Mouse (Mus musculus) limb, embryonic 10.5 days (tissue): ENCODE measurements around the gene Sptlc3. TPM values are rescaled to one million over a fixed set of nuclear protein-coding genes. Genes with fewer than 3 reads are reported as not detected.

Source experiments
- DNase-seq: peaks from one replicate; pipeline ENCODE4 v3.0.0-alpha.2; 2017; ENCODE audit warnings: low spot score
- H3K27ac ChIP-seq: fragments of 300-500 bp; sonication (generic); 2 replicates; pipeline ENCODE4 v1.5.1; 2016; ENCODE audit warnings: mild to moderate bottlenecking
- H3K27me3 ChIP-seq: fragments of 300-500 bp; sonication (generic); 2 replicates; pipeline ENCODE4 v1.6.1; 2016; ENCODE audit warnings: low read depth, mild to moderate bottlenecking; ENCODE audit not compliant: poor library complexity, severe bottlenecking
- H3K36me3 ChIP-seq: fragments of 300-500 bp; sonication (generic); 2 replicates; pipeline ENCODE4 v1.6.1; 2016; ENCODE audit warnings: mild to moderate bottlenecking, moderate library complexity
- H3K4me1 ChIP-seq: fragments of 300-500 bp; sonication (generic); 2 replicates; pipeline ENCODE4 v1.6.1; 2016
- H3K4me3 ChIP-seq: fragments of 300-500 bp; sonication (generic); 2 replicates; pipeline ENCODE4 v1.5.1; 2016; ENCODE audit warnings: mild to moderate bottlenecking, moderate library complexity
- H3K9me3 ChIP-seq: fragments of 300-500 bp; sonication (generic); replicated peaks from 2 replicates; pipeline ENCODE4 v1.6.1; 2016; ENCODE audit warnings: mild to moderate bottlenecking
- WGBS: fragments of 180-500 bp; shearing (Covaris S2); methylation state at CpG from one replicate; pipeline ENCODE4 v1.1.7; 2016; 5-methylcytosine and 5-hydroxymethylcytosine counted together
- polyA plus RNA-seq: library from polyadenylated mRNA; unstranded; fragments of >200 nt; fragmentation: Nextera tagmentation; extraction: Ambion mirVana; gene quantifications from 2 replicates; pipeline ENCODE4 v1.2.1, GENCODE M21; 2016

Gene Sptlc3
- polyA plus RNA-seq, 1 experiment from 2014 or later: 0.56 TPM

- Histone ChIP-seq H3K9me3 (no peaks in the 10 kb centered on the region), H3K4me3 (no peak overlapping the region), H3K4me1 (peaks cover 48% of the 10 kb centered on the region), H3K27me3 (no peaks in the 10 kb centered on the region), H3K36me3 (no peaks in the 10 kb centered on the region), H3K27ac (peak overlapping the region; percentile 88)
- 15% methylated on average over 3 of the region's 3 CpGs for WGBS
- DNase-seq: no peak
Measured at GRCm38 (mm10) chr2:139608167-139608566, 114.5 kb downstream of the Sptlc3 start.

- DNase-seq: peak; percentile 81
- H3K27me3 ChIP-seq: no peaks in the 10 kb centered on the region
- H3K4me3 ChIP-seq: peak overlapping the region; percentile 14
- peaks cover 55% of the 10 kb centered on the region for H3K4me1 ChIP-seq
- no peaks in the 10 kb centered on the region for H3K36me3 ChIP-seq
- H3K27ac ChIP-seq: peak overlapping the region; percentile 88
- H3K9me3 ChIP-seq: no peaks in the 10 kb centered on the region
- 4% methylated on average over 7 of the region's 7 CpGs for WGBS
Measured at GRCm38 (mm10) chr2:139608810-139609209, 115.1 kb downstream of the Sptlc3 start.

- Histone ChIP-seq H3K4me3 (peak overlapping the region; percentile 14), H3K27me3 (no peaks in the 10 kb centered on the region), H3K4me1 (peaks cover 59% of the 10 kb centered on the region), H3K27ac (peak overlapping the region; percentile 88), H3K9me3 (no peaks in the 10 kb centered on the region), H3K36me3 (no peaks in the 10 kb centered on the region)
- 15% methylated on average over 7 of the region's 7 CpGs for WGBS
- DNase-seq: no peak
Measured at GRCm38 (mm10) chr2:139609231-139609630, 115.5 kb downstream of the Sptlc3 start.

- peak overlapping the region; percentile 14 for H3K4me3 ChIP-seq
- H3K36me3 ChIP-seq: no peaks in the 10 kb centered on the region
- 23% methylated on average over 8 of the region's 8 CpGs for WGBS
- peak overlapping the region; percentile 88 for H3K27ac ChIP-seq
- H3K9me3 ChIP-seq: no peaks in the 10 kb centered on the region
- peaks cover 64% of the 10 kb centered on the region for H3K4me1 ChIP-seq
- peak; percentile 75 for DNase-seq
- H3K27me3 ChIP-seq: no peaks in the 10 kb centered on the region
Measured at GRCm38 (mm10) chr2:139609662-139610291, 116.1 kb downstream of the Sptlc3 start.

- no peaks in the 10 kb centered on the region for H3K9me3 ChIP-seq
- no peak overlapping the region for H3K4me3 ChIP-seq
- H3K4me1 ChIP-seq: peaks cover 68% of the 10 kb centered on the region
- no peaks in the 10 kb centered on the region for H3K36me3 ChIP-seq
- WGBS: 53% methylated on average over 10 of the region's 10 CpGs
- H3K27ac ChIP-seq: peak overlapping the region; percentile 50
- DNase-seq: no peak
- no peaks in the 10 kb centered on the region for H3K27me3 ChIP-seq
Measured at GRCm38 (mm10) chr2:139612410-139613107, 118.8 kb downstream of the Sptlc3 start.

- 85% methylated on average over 1 of the region's 1 CpGs for WGBS
- H3K36me3 ChIP-seq: no peaks in the 10 kb centered on the region
- H3K27me3 ChIP-seq: no peaks in the 10 kb centered on the region
- no peak for DNase-seq
- no peaks in the 10 kb centered on the region for H3K9me3 ChIP-seq
- H3K27ac ChIP-seq: no peak overlapping the region
- H3K4me1 ChIP-seq: 0 out of 2 replicates have a peak, but pooled peaks cover 9% of the 10 kb centered on the region
- H3K4me3 ChIP-seq: no peak overlapping the region
Measured at GRCm38 (mm10) chr2:139626496-139626895, 132.8 kb downstream of the Sptlc3 start.

- no peaks in the 10 kb centered on the region for H3K27me3 ChIP-seq
- WGBS: 82% methylated on average over 4 of the region's 4 CpGs
- no peak overlapping the region for H3K4me3 ChIP-seq
- peaks cover 11% of the 10 kb centered on the region; the same call in 1 of the 2 replicates for H3K4me1 ChIP-seq
- DNase-seq: no peak
- H3K9me3 ChIP-seq: no peaks in the 10 kb centered on the region
- H3K27ac ChIP-seq: no peak overlapping the region
- no peaks in the 10 kb centered on the region for H3K36me3 ChIP-seq
Measured at GRCm38 (mm10) chr2:139628731-139629130, 135.0 kb downstream of the Sptlc3 start.

- DNase-seq: no peak
- no peaks in the 10 kb centered on the region for H3K27me3 ChIP-seq
- WGBS: 90% methylated on average over 3 of the region's 3 CpGs
- H3K9me3 ChIP-seq: no peaks in the 10 kb centered on the region
- H3K27ac ChIP-seq: no peak overlapping the region
- H3K4me1 ChIP-seq: peaks cover 14% of the 10 kb centered on the region; the same call in 1 of the 2 replicates
- H3K4me3 ChIP-seq: no peak overlapping the region
- no peaks in the 10 kb centered on the region for H3K36me3 ChIP-seq
Measured at GRCm38 (mm10) chr2:139629653-139630052, 135.9 kb downstream of the Sptlc3 start.

GRCm38 (mm10) chr2:139634506-139634905 is 140.8 kb downstream of the Sptlc3 start:
- Histone ChIP-seq H3K4me3 (no peak overlapping the region), H3K36me3 (no peaks in the 10 kb centered on the region), H3K27me3 (no peaks in the 10 kb centered on the region), H3K9me3 (no peaks in the 10 kb centered on the region), H3K4me1 (peaks cover 17% of the 10 kb centered on the region; the same call in 1 of the 2 replicates), H3K27ac (no peak overlapping the region)
- no peak for DNase-seq
- 84% methylated on average over 4 of the region's 4 CpGs for WGBS

- Histone ChIP-seq H3K27ac (no peak overlapping the region), H3K9me3 (no peaks in the 10 kb centered on the region), H3K36me3 (no peaks in the 10 kb centered on the region), H3K27me3 (no peaks in the 10 kb centered on the region), H3K4me1 (peaks cover 12% of the 10 kb centered on the region; the same call in 1 of the 2 replicates), H3K4me3 (no peak overlapping the region)
- DNase-seq: no peak
- 22% methylated on average over 2 of the region's 2 CpGs for WGBS
Measured at GRCm38 (mm10) chr2:139637861-139638260, 144.1 kb downstream of the Sptlc3 start.

GRCm38 (mm10) chr2:139641757-139642385 is 148.2 kb downstream of the Sptlc3 start:
- no peaks in the 10 kb centered on the region for H3K27me3 ChIP-seq
- H3K4me3 ChIP-seq: no peak overlapping the region
- 64% methylated on average over 7 of the region's 7 CpGs for WGBS
- no peaks in the 10 kb centered on the region for H3K36me3 ChIP-seq
- no peaks in the 10 kb centered on the region for H3K9me3 ChIP-seq
- H3K27ac ChIP-seq: no peak overlapping the region
- DNase-seq: no peak
- H3K4me1 ChIP-seq: peaks cover 15% of the 10 kb centered on the region

GRCm38 (mm10) chr2:139649518-139649917 is 155.8 kb downstream of the Sptlc3 start:
- H3K4me3 ChIP-seq: no peak overlapping the region
- H3K9me3 ChIP-seq: no peaks in the 10 kb centered on the region
- H3K27ac ChIP-seq: peak overlapping the region; percentile 76
- no peak for DNase-seq
- WGBS: 77% methylated on average over 3 of the region's 3 CpGs
- H3K27me3 ChIP-seq: no peaks in the 10 kb centered on the region
- no peaks in the 10 kb centered on the region for H3K36me3 ChIP-seq
- peaks cover 20% of the 10 kb centered on the region for H3K4me1 ChIP-seq

GRCm38 (mm10) chr2:139656750-139657149 is 163.0 kb downstream of the Sptlc3 start:
- WGBS: 39% methylated on average over 4 of the region's 4 CpGs
- Histone ChIP-seq H3K4me3 (no peak overlapping the region), H3K36me3 (no peaks in the 10 kb centered on the region), H3K9me3 (no peaks in the 10 kb centered on the region), H3K4me1 (no peaks in the 10 kb centered on the region), H3K27me3 (no peaks in the 10 kb centered on the region), H3K27ac (no peak overlapping the region)
- DNase-seq: no peak
